Comparison of ENCODE assay signal across 10 mouse cellular contexts in genomic region chr17:85691701-85692536, GRCm38 (mm10). TPM values are rescaled to one million over a fixed set of nuclear protein-coding genes. Genes with fewer than 3 reads are reported as not detected.
A peak's percentile ranks its signal among the peaks of the same experiment; 100 is the strongest.
DNase-seq lines count a peak whose midpoint lies in the region; ATAC-seq and TF ChIP-seq lines count a peak whose summit lies in the region.
"Had no signal": no experiment of that assay in that cellular context is flagged by ENCODE, and none has a peak within 500 bp of the region (broad histone marks: within the 10 kb centered on the region; RNA-seq: fewer than 3 reads in every experiment).

No protein-coding gene starts in this region.

- peak overlapping the region; percentile 15 for H3K4me2 ChIP-seq in forebrain, embryonic 12.5 days
- no peak overlapping the region for H3K4me2 ChIP-seq in forebrain, embryonic 16.5 days (ENCODE audit: low read length)
- H3K4me2 ChIP-seq in lung, embryonic 14.5 days: no peak overlapping the region
- H3K4me2 ChIP-seq in embryonic facial prominence, embryonic 13.5 days: peak overlapping the region; percentile 72

- no peak for ATAC-seq in forebrain, embryonic 12.5 days (ENCODE audit: low FRiP score)
- no peak for ATAC-seq in forebrain, embryonic 16.5 days
- no peak for ATAC-seq in lung, embryonic 14.5 days (ENCODE audit: insufficient read depth)
- no peak for ATAC-seq in embryonic facial prominence, embryonic 13.5 days (ENCODE audit: insufficient number of reproducible peaks, insufficient read depth, low FRiP score, low TSS enrichment, low read depth)

- H3K9me3 ChIP-seq in forebrain, embryonic 12.5 days: no peaks in the 10 kb centered on the region; the same call in 1 of the 2 replicates
- peaks cover 3% of the 10 kb centered on the region; the same call in 1 of the 2 replicates for H3K9me3 ChIP-seq in forebrain, embryonic 16.5 days (ENCODE audit: control insufficient read depth, low read length)
- no peaks in the 10 kb centered on the region for H3K9me3 ChIP-seq in lung, embryonic 14.5 days (ENCODE audit: low read depth, low read length)
- H3K9me3 ChIP-seq in embryonic facial prominence, embryonic 13.5 days: no peaks in the 10 kb centered on the region

- H3K36me3 ChIP-seq in forebrain, embryonic 12.5 days (replicated peaks): no peaks in the 10 kb centered on the region
- H3K36me3 ChIP-seq in forebrain, embryonic 16.5 days (ENCODE audit: control insufficient read depth, insufficient read depth): no peaks in the 10 kb centered on the region
- no peaks in the 10 kb centered on the region for H3K36me3 ChIP-seq in lung, embryonic 14.5 days (ENCODE audit: insufficient read depth)
- H3K36me3 ChIP-seq in embryonic facial prominence, embryonic 13.5 days: no peaks in the 10 kb centered on the region

- H3K4me1 ChIP-seq in forebrain, embryonic 12.5 days: peaks cover 32% of the 10 kb centered on the region
- H3K4me1 ChIP-seq in forebrain, embryonic 16.5 days (replicated peaks; ENCODE audit: control insufficient read depth, insufficient read depth, low read length): peaks cover 18% of the 10 kb centered on the region
- 0 out of 2 replicates have a peak, but pooled peaks cover 3% of the 10 kb centered on the region for H3K4me1 ChIP-seq in lung, embryonic 14.5 days (ENCODE audit: insufficient read depth)
- peaks cover 39% of the 10 kb centered on the region for H3K4me1 ChIP-seq in embryonic facial prominence, embryonic 13.5 days

- WGBS in forebrain, embryonic 12.5 days: 2% methylated on average over 43 of the region's 43 CpGs
- under 1% methylated on average over 43 of the region's 43 CpGs for WGBS in forebrain, embryonic 16.5 days
- WGBS in lung, embryonic 14.5 days: 4% methylated on average over 43 of the region's 43 CpGs
- WGBS in embryonic facial prominence, embryonic 13.5 days: 5% methylated on average over 43 of the region's 43 CpGs

- DNase-seq in lung, embryonic 14.5 days: peak; percentile 45
- DNase-seq in lung, postnatal 25 days (ENCODE audit: low spot score): no peak
- peak; percentile 51 for DNase-seq in retina, embryonic 14.5 days (ENCODE audit: low spot score)
- DNase-seq in urinary bladder, postnatal 14 days (ENCODE audit: low spot score): no peak
- no peak for DNase-seq in spleen, adult 18-20 months

- TF ChIP-seq CTCF in lung, embryonic 14.5 days (IDR thresholded peaks at IDR 0.05; ENCODE audit: low read depth): no peak

- peak overlapping the region; percentile 44 for H3K9ac ChIP-seq in forebrain, embryonic 12.5 days
- no peak overlapping the region for H3K9ac ChIP-seq in forebrain, embryonic 16.5 days (replicated peaks; ENCODE audit: low read depth, low read length)
- H3K9ac ChIP-seq in lung, embryonic 14.5 days: no peak overlapping the region
- peak overlapping the region; percentile 83 for H3K9ac ChIP-seq in embryonic facial prominence, embryonic 13.5 days

- H3K4me3 ChIP-seq in forebrain, embryonic 12.5 days (replicated peaks): peak overlapping the region; percentile 28
- no peak overlapping the region for H3K4me3 ChIP-seq in forebrain, embryonic 16.5 days (replicated peaks; ENCODE audit: low read length)
- no peak overlapping the region for H3K4me3 ChIP-seq in lung, embryonic 14.5 days (ENCODE audit: low read depth, low read length)
- peak overlapping the region; percentile 76 for H3K4me3 ChIP-seq in embryonic facial prominence, embryonic 13.5 days

- peak overlapping the region; percentile 42; the same call in 1 of the 2 replicates for H3K27ac ChIP-seq in forebrain, embryonic 12.5 days
- no peak overlapping the region for H3K27ac ChIP-seq in forebrain, embryonic 16.5 days (ENCODE audit: low read length)
- no peak overlapping the region for H3K27ac ChIP-seq in lung, embryonic 14.5 days (ENCODE audit: low read depth)
- peak overlapping the region; percentile 94 for H3K27ac ChIP-seq in embryonic facial prominence, embryonic 13.5 days
- H3K27ac ChIP-seq: macrophage had no signal

- peaks cover 95% of the 10 kb centered on the region for H3K27me3 ChIP-seq in forebrain, embryonic 12.5 days
- peaks cover 73% of the 10 kb centered on the region for H3K27me3 ChIP-seq in forebrain, embryonic 16.5 days (replicated peaks; ENCODE audit: control insufficient read depth, insufficient read depth, low read length)
- H3K27me3 ChIP-seq in lung, embryonic 14.5 days (ENCODE audit: insufficient read depth, low read length): peaks cover 83% of the 10 kb centered on the region
- H3K27me3 ChIP-seq in embryonic facial prominence, embryonic 13.5 days: peaks cover 78% of the 10 kb centered on the region

RNA-seq across cellular contexts. Expression of gene Six2, which starts 3.8 kb away (rescaled TPM):
- 6.9 and 9.5 TPM in 2 replicates for polyA plus RNA-seq in forebrain, embryonic 12.5 days (2016; fragmentation: Nextera tagmentation; extraction: Ambion mirVana)
- 0.25 and 0.45 TPM in 2 replicates for polyA plus RNA-seq in forebrain, embryonic 16.5 days (2015; fragmentation: Nextera tagmentation; extraction: Ambion mirVana)
- 0.26 TPM in 1 of 2 replicates, not detected in the other for polyA plus RNA-seq in lung, embryonic 14.5 days (2014; fragmentation: Nextera tagmentation; extraction: Ambion mirVana)
- 21.3 and 21.9 TPM in 2 replicates for polyA plus RNA-seq in embryonic facial prominence, embryonic 13.5 days (2015; fragmentation: Nextera tagmentation; extraction: Ambion mirVana)
- polyA plus RNA-seq: C2C12, macrophage had no signal

Comparison
In these comparisons a context has a peak if more than half of its experiments do, and no peak if none do; other contexts are left out.
1. H3K27ac ChIP-seq: peak in forebrain, embryonic 12.5 days (single experiment) and embryonic facial prominence, embryonic 13.5 days (single experiment); none in forebrain, embryonic 16.5 days (single experiment) and lung, embryonic 14.5 days (single experiment).
2. H3K4me2 ChIP-seq: peak in forebrain, embryonic 12.5 days (single experiment) and embryonic facial prominence, embryonic 13.5 days (single experiment); none in forebrain, embryonic 16.5 days (single experiment) and lung, embryonic 14.5 days (single experiment).
3. H3K4me3 ChIP-seq: peak in forebrain, embryonic 12.5 days (single experiment) and embryonic facial prominence, embryonic 13.5 days (single experiment); none in forebrain, embryonic 16.5 days (single experiment) and lung, embryonic 14.5 days (single experiment).
4. H3K9ac ChIP-seq: peak in forebrain, embryonic 12.5 days (single experiment) and embryonic facial prominence, embryonic 13.5 days (single experiment); none in forebrain, embryonic 16.5 days (single experiment) and lung, embryonic 14.5 days (single experiment).
5. DNase-seq: peak in lung, embryonic 14.5 days (single experiment) and retina, embryonic 14.5 days (single experiment); none in lung, postnatal 25 days (single experiment), urinary bladder, postnatal 14 days (single experiment) and spleen, adult 18-20 months (0 of 2).